9 mouse cellular contexts compared by ENCODE assay signal in the genomic region with DNA sequence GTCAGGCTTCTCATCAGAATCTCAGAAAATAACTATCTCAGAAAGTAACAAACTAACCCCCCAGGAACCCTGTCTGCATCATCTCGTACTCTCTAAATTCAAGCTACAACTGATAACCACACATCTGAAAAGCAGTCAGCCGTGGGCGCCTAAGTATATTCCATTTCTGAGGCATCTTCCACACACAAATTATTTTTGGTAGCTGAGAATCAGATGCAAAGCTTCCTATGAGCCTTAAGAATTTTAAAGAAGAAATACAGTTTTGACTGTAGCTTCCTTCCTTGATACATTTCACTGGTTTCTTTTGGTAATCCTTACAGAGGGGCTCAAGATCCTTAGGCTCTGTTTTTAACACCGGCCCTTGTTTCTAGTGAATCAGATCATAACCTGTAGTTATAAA. TPM values are rescaled to one million over a fixed set of nuclear protein-coding genes. Genes with fewer than 3 reads are reported as not detected.
A peak's percentile ranks its signal among the peaks of the same experiment; 100 is the strongest.
DNase-seq lines count a peak whose midpoint lies in the region; ATAC-seq lines count a peak whose summit lies in the region.
"Had no signal": no experiment of that assay in that cellular context is flagged by ENCODE, and none has a peak within 500 bp of the region (broad histone marks: within the 10 kb centered on the region; RNA-seq: fewer than 3 reads in every experiment).

No protein-coding gene starts in this region.

- intact Hi-C loops in heart, postnatal 10 days (cut with DNase I): loop anchor here (1.0 to 2.0 kb wide), 2 partner anchors 58 to 149 kb away; no protein-coding TSS in a partner anchor

- WGBS in heart, embryonic 12.5 days: 54% methylated on average over 4 of the region's 4 CpGs
- 58% methylated on average over 4 of the region's 4 CpGs for WGBS in neural tube, embryonic 11.5 days
- 76% methylated on average over 4 of the region's 4 CpGs for WGBS in intestine, embryonic 16.5 days
- 69% methylated on average over 4 of the region's 4 CpGs for WGBS in stomach, embryonic 16.5 days

- no peak overlapping the region for H3K27ac ChIP-seq in heart, embryonic 12.5 days (ENCODE audit: poor library complexity, severe bottlenecking)
- H3K27ac ChIP-seq in neural tube, embryonic 11.5 days (ENCODE audit: low read depth, low read length): no peak overlapping the region
- H3K27ac ChIP-seq in intestine, embryonic 16.5 days (ENCODE audit: low read length): no peak overlapping the region
- peak overlapping the region; percentile 21; the same call in 1 of the 2 replicates for H3K27ac ChIP-seq in stomach, embryonic 16.5 days (ENCODE audit: low read length)

- H3K4me2 ChIP-seq in heart, embryonic 12.5 days: peak overlapping the region; percentile 77
- peak overlapping the region; percentile 30 for H3K4me2 ChIP-seq in neural tube, embryonic 11.5 days (ENCODE audit: low read depth)
- peak overlapping the region; percentile 84; the same call in 1 of the 2 replicates for H3K4me2 ChIP-seq in intestine, embryonic 16.5 days (ENCODE audit: low read depth, low read length)
- H3K4me2 ChIP-seq in stomach, embryonic 16.5 days (ENCODE audit: low read depth, low read length): peak overlapping the region; percentile 80

- H3K9me3 ChIP-seq in heart, embryonic 12.5 days (replicated peaks): no peaks in the 10 kb centered on the region
- no peaks in the 10 kb centered on the region for H3K9me3 ChIP-seq in neural tube, embryonic 11.5 days (ENCODE audit: control insufficient read depth, low read length)
- H3K9me3 ChIP-seq in intestine, embryonic 16.5 days (ENCODE audit: control insufficient read depth, low read length): no peaks in the 10 kb centered on the region
- no peaks in the 10 kb centered on the region for H3K9me3 ChIP-seq in stomach, embryonic 16.5 days (replicated peaks; ENCODE audit: control insufficient read depth, low read length)

- H3K4me1 ChIP-seq in heart, embryonic 12.5 days (replicated peaks): peaks cover 22% of the 10 kb centered on the region
- H3K4me1 ChIP-seq in neural tube, embryonic 11.5 days (ENCODE audit: control insufficient read depth, insufficient read depth, low read length): peaks cover 6% of the 10 kb centered on the region; the same call in 1 of the 2 replicates
- H3K4me1 ChIP-seq in intestine, embryonic 16.5 days (ENCODE audit: control insufficient read depth, insufficient read depth, low read length): peaks cover 11% of the 10 kb centered on the region
- peaks cover 8% of the 10 kb centered on the region for H3K4me1 ChIP-seq in stomach, embryonic 16.5 days (ENCODE audit: control insufficient read depth, insufficient read depth, low read length)

- no peak for ATAC-seq in heart, embryonic 12.5 days (ENCODE audit: insufficient number of reproducible peaks, low FRiP score)
- no peak for ATAC-seq in neural tube, embryonic 11.5 days (ENCODE audit: insufficient read depth, low FRiP score, low TSS enrichment)
- ATAC-seq in intestine, embryonic 16.5 days: no peak
- ATAC-seq in stomach, embryonic 16.5 days (ENCODE audit: insufficient read depth, low FRiP score): no peak

- no peak overlapping the region for H3K9ac ChIP-seq in heart, embryonic 12.5 days
- no peak overlapping the region for H3K9ac ChIP-seq in neural tube, embryonic 11.5 days (ENCODE audit: low read length)
- 0 out of 2 replicates have a peak overlapping the region, but pooled peaks have one; percentile 0 for H3K9ac ChIP-seq in intestine, embryonic 16.5 days (ENCODE audit: low read depth, low read length)
- peak overlapping the region; percentile 30; the same call in 1 of the 2 replicates for H3K9ac ChIP-seq in stomach, embryonic 16.5 days (ENCODE audit: low read length)

- no peak for DNase-seq in heart, postnatal 10 days
- DNase-seq in neural tube, embryonic 11.5 days (ENCODE audit: low spot score): no peak
- no peak for DNase-seq in neural tube, embryonic 10.5 days (ENCODE audit: extremely low spot score, low spot score)
- DNase-seq in ovary, postnatal 10 days (ENCODE audit: low spot score): no peak
- DNase-seq in adrenal gland, postnatal 4 days (ENCODE audit: low spot score in 2 of 2): no peak
- DNase-seq: layer of hippocampus, adult 9-11 months had no signal

- peak overlapping the region; percentile 55 for H3K4me3 ChIP-seq in heart, embryonic 12.5 days
- H3K4me3 ChIP-seq in neural tube, embryonic 11.5 days (ENCODE audit: low read depth, low read length): 0 out of 2 replicates have a peak overlapping the region, but pooled peaks have one; percentile 29
- H3K4me3 ChIP-seq in intestine, embryonic 16.5 days (ENCODE audit: low read length): no peak overlapping the region
- no peak overlapping the region for H3K4me3 ChIP-seq in stomach, embryonic 16.5 days (replicated peaks; ENCODE audit: low read length)

- H3K27me3 ChIP-seq in heart, embryonic 12.5 days (replicated peaks): no peaks in the 10 kb centered on the region
- H3K27me3 ChIP-seq in neural tube, embryonic 11.5 days (ENCODE audit: control insufficient read depth, insufficient read depth, low read length): peaks cover 3% of the 10 kb centered on the region; the same call in 1 of the 2 replicates
- H3K27me3 ChIP-seq in intestine, embryonic 16.5 days (replicated peaks; ENCODE audit: control insufficient read depth, insufficient read depth, low read length): no peaks in the 10 kb centered on the region
- no peaks in the 10 kb centered on the region for H3K27me3 ChIP-seq in stomach, embryonic 16.5 days (ENCODE audit: control insufficient read depth, insufficient read depth, low read length)

- H3K36me3 ChIP-seq in heart, embryonic 12.5 days: no peaks in the 10 kb centered on the region
- no peaks in the 10 kb centered on the region for H3K36me3 ChIP-seq in neural tube, embryonic 11.5 days (ENCODE audit: control insufficient read depth, insufficient read depth, low read length)
- no peaks in the 10 kb centered on the region for H3K36me3 ChIP-seq in intestine, embryonic 16.5 days (ENCODE audit: control insufficient read depth, insufficient read depth, low read length)
- H3K36me3 ChIP-seq in stomach, embryonic 16.5 days (ENCODE audit: control insufficient read depth, insufficient read depth, low read length): no peaks in the 10 kb centered on the region

RNA-seq across cellular contexts. Expression of a gene that starts 58.4 kb away (rescaled TPM):
- polyA plus RNA-seq in heart, embryonic 12.5 days (2016; fragmentation: Nextera tagmentation; extraction: Ambion mirVana): 8.0 and 10.5 TPM in 2 replicates
- total RNA-seq in heart, postnatal 10 days (2021): 10 to 100 TPM; 12.9 to 13.5 TPM
- polyA plus RNA-seq in neural tube, embryonic 11.5 days (2014; fragmentation: Nextera tagmentation; extraction: Ambion mirVana): 12.5 and 14.0 TPM in 2 replicates
- polyA plus RNA-seq in intestine, embryonic 16.5 days (2015; fragmentation: Nextera tagmentation; extraction: Ambion mirVana): 11.6 and 11.8 TPM in 2 replicates
- polyA plus RNA-seq in stomach, embryonic 16.5 days (2015; fragmentation: Nextera tagmentation; extraction: Ambion mirVana): 9.8 and 10.7 TPM in 2 replicates
- total RNA-seq in adrenal gland, postnatal 4 days (2021): 10 to 100 TPM; 13.0 to 14.0 TPM

Comparison
In these comparisons a context has a peak if more than half of its experiments do, and no peak if none do; other contexts are left out.
1. H3K4me2 ChIP-seq: peak in every context shown above with its lines; median percentile 84 in intestine, embryonic 16.5 days; 80 in stomach, embryonic 16.5 days; 77 in heart, embryonic 12.5 days; 30 in neural tube, embryonic 11.5 days.
2. H3K4me3 ChIP-seq: peak in heart, embryonic 12.5 days (single experiment) and neural tube, embryonic 11.5 days (single experiment); none in intestine, embryonic 16.5 days (single experiment) and stomach, embryonic 16.5 days (single experiment).
3. H3K9ac ChIP-seq: peak in intestine, embryonic 16.5 days (single experiment) and stomach, embryonic 16.5 days (single experiment); none in heart, embryonic 12.5 days (single experiment) and neural tube, embryonic 11.5 days (single experiment).